Mouse (Mus musculus): ENCODE measurements around the gene Itgav.

DNA sequence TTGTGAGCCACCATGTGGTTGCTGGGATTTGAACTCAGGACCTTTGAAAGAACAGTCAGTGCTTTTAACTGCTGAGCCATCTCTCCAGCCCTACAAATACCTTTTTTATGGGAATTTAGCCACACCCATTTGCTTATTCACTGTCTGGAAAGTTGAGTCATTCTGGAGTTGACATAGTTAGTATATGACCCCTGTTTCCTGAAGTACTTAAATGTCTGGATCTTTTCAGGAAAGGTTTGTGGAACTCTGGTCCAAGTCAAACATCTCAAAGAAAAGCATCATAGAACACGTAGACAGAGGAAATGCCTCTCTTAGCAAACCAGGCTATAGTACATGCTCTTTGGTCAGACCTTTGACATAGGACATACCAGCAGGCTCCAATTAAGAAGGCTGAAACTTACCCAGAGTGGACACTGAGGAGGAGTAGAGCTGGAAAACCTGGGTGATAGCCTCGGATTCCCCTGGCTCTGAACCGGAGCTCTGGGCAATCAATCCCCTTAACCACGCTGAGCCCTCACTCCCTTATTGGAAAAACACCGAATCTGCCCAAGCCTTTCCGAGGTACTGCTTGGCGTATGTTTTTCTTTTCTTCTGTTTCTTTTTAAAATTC lies 34.5 kb downstream of the Itgav start:
- TF ChIP-seq POLR2A (IDR thresholded peaks at IDR 0.05; ENCODE audit: borderline replicate concordance, extremely low read depth, insufficient read depth, insufficient read length, poor library complexity, severe bottlenecking) (no peak), CTCF (IDR thresholded peaks at IDR 0.05; ENCODE audit: borderline replicate concordance, extremely low read depth, insufficient read depth, insufficient read length) (no peak)

All from brain, embryonic 14.5 days (tissue).